Mouse (Mus musculus): ENCODE measurements at regions not wholly inside any gene's neighbourhood (a gene's known extent, or its start where the extent isn't known, plus 50 kb on each side); places are given as distances from the start of the nearest gene placed in this dataset.

GRCm38 (mm10) chr9:122064937-122065673, 52.0 kb upstream of the Snrk start:
- no peaks in the 10 kb centered on the region for H3K27me3 ChIP-seq (ENCODE audit: control insufficient read depth, insufficient read depth, low read length)
- H3K4me3 ChIP-seq (ENCODE audit: control insufficient read depth in 1 of 2, insufficient read depth in 1 of 2, low read depth in 1 of 2, low read length in 2 of 2): no peak overlapping the region
- no peaks in the 10 kb centered on the region for H3K9me3 ChIP-seq (ENCODE audit: control insufficient read depth, low read length)
- peak; percentile 87 for ATAC-seq (ENCODE audit: insufficient number of reproducible peaks, insufficient read depth, low FRiP score, low read depth)
- H3K4me1 ChIP-seq (ENCODE audit: control insufficient read depth in 2 of 2, insufficient read depth in 2 of 2, low read length in 2 of 2): peaks cover 0 to 4% of the 10 kb centered on the region in 2 experiments; a peak in 1 of 4 replicates
- no peak overlapping the region for H3K9ac ChIP-seq (ENCODE audit: low read length)
- 56% methylated on average over 13 of the region's 13 CpGs for WGBS
- no peaks in the 10 kb centered on the region for H3K36me3 ChIP-seq (ENCODE audit: control insufficient read depth, insufficient read depth, low read length)
- peak overlapping the region; percentile 53 to 55 for H3K27ac ChIP-seq (replicated peaks in 1 of 2; ENCODE audit: control insufficient read depth in 1 of 2, insufficient read depth in 1 of 2, low read depth in 2 of 2, low read length in 2 of 2)
- no peak overlapping the region for H3K4me2 ChIP-seq (ENCODE audit: low read length)

DNA sequence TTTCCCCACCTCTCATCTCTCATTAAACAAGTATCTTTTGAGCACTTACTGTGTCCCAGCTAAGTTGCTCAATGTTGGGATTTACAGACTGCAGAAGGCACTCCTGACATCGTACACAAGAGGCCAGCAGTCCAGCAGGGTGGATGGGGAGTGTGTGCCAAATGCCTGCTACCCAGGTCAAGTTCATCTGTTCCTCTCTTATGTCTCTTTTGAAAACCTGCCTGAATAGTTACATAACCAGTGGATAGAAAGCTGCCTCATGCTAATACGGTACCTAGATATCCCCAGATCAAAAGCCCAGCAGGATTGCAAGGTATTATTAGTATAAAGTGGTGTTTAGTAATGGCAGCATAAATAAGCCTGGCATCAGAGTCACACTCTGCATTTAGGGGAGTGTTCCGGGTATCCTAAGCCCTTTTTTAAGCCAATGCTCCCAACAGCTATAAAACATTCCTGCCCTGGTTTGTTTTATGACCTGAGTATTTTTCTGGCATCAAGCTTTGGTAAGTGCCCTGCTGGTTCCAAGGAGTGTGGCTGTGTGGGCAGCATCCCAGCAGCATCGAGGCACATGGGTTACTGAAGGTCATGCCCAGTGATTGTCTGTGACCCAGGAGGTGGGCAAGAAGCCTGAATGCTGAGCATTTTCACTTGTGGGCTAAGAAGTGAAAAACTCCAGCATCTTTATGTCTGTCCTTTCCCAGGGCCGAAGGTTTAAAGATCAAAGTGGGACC, 59.1 kb upstream of the Pomgnt2 start:
- Histone ChIP-seq H3K4me1 (ENCODE audit: control insufficient read depth in 2 of 2, insufficient read depth in 2 of 2, low read length in 2 of 2) (peaks cover 4 to 8% of the 10 kb centered on the region in 2 experiments; a peak in 1 of 4 replicates), H3K36me3 (ENCODE audit: control insufficient read depth, insufficient read depth, low read length) (no peaks in the 10 kb centered on the region), H3K4me2 (ENCODE audit: low read length) (no peak overlapping the region), H3K27ac (replicated peaks in 1 of 2; ENCODE audit: control insufficient read depth in 1 of 2, insufficient read depth in 1 of 2, low read depth in 2 of 2, low read length in 2 of 2) (no peak overlapping the region), H3K27me3 (ENCODE audit: control insufficient read depth, insufficient read depth, low read length) (no peaks in the 10 kb centered on the region), H3K9me3 (ENCODE audit: control insufficient read depth, low read length) (no peaks in the 10 kb centered on the region), H3K4me3 (ENCODE audit: control insufficient read depth in 1 of 2, insufficient read depth in 1 of 2, low read depth in 1 of 2, low read length in 2 of 2) (no peak overlapping the region), H3K9ac (ENCODE audit: low read length) (no peak overlapping the region)
- 82% methylated on average over 5 of the region's 5 CpGs for WGBS
- no peak for ATAC-seq (ENCODE audit: insufficient number of reproducible peaks, insufficient read depth, low FRiP score, low read depth)

DNA sequence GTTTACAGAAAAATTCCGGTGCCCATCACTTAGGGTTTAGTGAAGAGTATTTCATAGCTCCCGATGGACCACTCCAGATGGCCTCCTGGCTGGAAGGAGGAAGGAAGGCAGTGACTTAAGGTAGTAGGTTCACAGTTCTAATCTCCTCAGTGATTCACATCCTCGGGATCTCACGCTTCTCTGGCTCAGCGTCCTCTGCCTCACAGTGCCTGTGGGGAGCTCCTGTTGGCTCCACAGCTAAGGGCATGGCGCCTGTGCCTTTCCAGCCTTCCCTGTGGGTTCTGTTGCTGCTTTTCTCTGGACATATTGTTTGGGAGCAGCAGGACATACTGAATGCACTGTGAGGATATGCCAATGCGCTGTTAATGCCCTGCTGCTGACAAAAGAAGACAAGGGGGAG, 54.8 kb upstream of the Pomgnt2 start:
- Histone ChIP-seq H3K4me1 (ENCODE audit: control insufficient read depth in 2 of 2, insufficient read depth in 2 of 2, low read length in 2 of 2) (peaks cover 16 to 28% of the 10 kb centered on the region in 2 experiments), H3K9ac (ENCODE audit: low read length) (no peak overlapping the region), H3K9me3 (ENCODE audit: control insufficient read depth, low read length) (no peaks in the 10 kb centered on the region), H3K27me3 (ENCODE audit: control insufficient read depth, insufficient read depth, low read length) (no peaks in the 10 kb centered on the region), H3K36me3 (ENCODE audit: control insufficient read depth, insufficient read depth, low read length) (no peaks in the 10 kb centered on the region), H3K4me3 (ENCODE audit: control insufficient read depth in 1 of 2, insufficient read depth in 1 of 2, low read depth in 1 of 2, low read length in 2 of 2) (no peak overlapping the region), H3K4me2 (ENCODE audit: low read length) (no peak overlapping the region), H3K27ac (replicated peaks in 1 of 2; ENCODE audit: control insufficient read depth in 1 of 2, insufficient read depth in 1 of 2, low read depth in 2 of 2, low read length in 2 of 2) (no peak overlapping the region)
- 50% methylated on average over 7 of the region's 7 CpGs for WGBS
- ATAC-seq (ENCODE audit: insufficient number of reproducible peaks, insufficient read depth, low FRiP score, low read depth): no peak

DNA sequence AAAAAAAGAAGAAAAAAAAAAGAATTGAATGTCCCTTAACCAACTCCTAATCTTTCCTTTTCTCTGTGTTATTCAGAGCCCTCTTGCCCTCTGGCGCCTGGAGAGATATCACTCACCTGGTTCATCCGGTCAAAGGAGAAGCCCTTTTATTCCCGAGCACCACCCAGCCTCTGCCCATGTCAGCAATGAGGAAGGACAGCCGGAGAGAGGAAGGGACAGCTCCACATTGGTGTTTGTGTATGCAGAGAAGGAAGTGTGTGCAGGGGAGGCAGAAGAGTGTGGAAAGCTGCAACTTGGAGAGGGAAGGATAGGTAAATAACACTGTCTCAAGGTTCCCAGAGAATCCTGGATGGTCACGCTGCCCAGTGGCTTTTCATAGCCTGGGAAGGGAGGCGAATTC, 54.2 kb upstream of the Pomgnt2 start:
- ATAC-seq (ENCODE audit: insufficient number of reproducible peaks, insufficient read depth, low FRiP score, low read depth): no peak
- 50% methylated on average over 6 of the region's 6 CpGs for WGBS
- no peak overlapping the region for H3K4me2 ChIP-seq (ENCODE audit: low read length)
- no peak overlapping the region for H3K27ac ChIP-seq (replicated peaks in 1 of 2; ENCODE audit: control insufficient read depth in 1 of 2, insufficient read depth in 1 of 2, low read depth in 2 of 2, low read length in 2 of 2)
- H3K4me1 ChIP-seq (ENCODE audit: control insufficient read depth in 2 of 2, insufficient read depth in 2 of 2, low read length in 2 of 2): peaks cover 16 to 28% of the 10 kb centered on the region in 2 experiments
- H3K9ac ChIP-seq (ENCODE audit: low read length): no peak overlapping the region
- H3K9me3 ChIP-seq (ENCODE audit: control insufficient read depth, low read length): no peaks in the 10 kb centered on the region
- H3K4me3 ChIP-seq (ENCODE audit: control insufficient read depth in 1 of 2, insufficient read depth in 1 of 2, low read depth in 1 of 2, low read length in 2 of 2): no peak overlapping the region
- no peaks in the 10 kb centered on the region for H3K36me3 ChIP-seq (ENCODE audit: control insufficient read depth, insufficient read depth, low read length)
- no peaks in the 10 kb centered on the region for H3K27me3 ChIP-seq (ENCODE audit: control insufficient read depth, insufficient read depth, low read length)

DNA sequence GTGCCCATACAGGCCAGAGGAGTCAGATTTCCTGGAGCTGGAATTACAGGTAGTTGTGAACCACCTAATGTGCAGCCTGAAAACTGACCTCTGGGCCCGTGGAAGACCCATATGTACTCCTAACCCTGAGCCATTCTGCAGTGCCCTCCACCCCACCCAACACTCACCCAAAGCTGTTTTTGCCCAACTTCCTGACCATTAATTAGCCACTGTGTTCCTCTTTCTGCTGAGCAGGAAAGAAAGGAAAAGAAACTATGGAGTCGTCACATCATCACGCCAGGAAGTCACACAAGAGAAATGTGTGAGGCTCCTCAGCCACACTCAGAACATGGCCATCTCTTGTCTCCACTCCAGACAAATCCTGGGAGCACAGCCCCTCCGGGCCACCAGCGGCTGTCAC, 52.1 kb upstream of the Pomgnt2 start:
- Histone ChIP-seq H3K4me1 (ENCODE audit: control insufficient read depth in 2 of 2, insufficient read depth in 2 of 2, low read length in 2 of 2) (peaks cover 16 to 28% of the 10 kb centered on the region in 2 experiments), H3K27me3 (ENCODE audit: control insufficient read depth, insufficient read depth, low read length) (no peaks in the 10 kb centered on the region), H3K36me3 (ENCODE audit: control insufficient read depth, insufficient read depth, low read length) (no peaks in the 10 kb centered on the region), H3K4me3 (ENCODE audit: control insufficient read depth in 1 of 2, insufficient read depth in 1 of 2, low read depth in 1 of 2, low read length in 2 of 2) (no peak overlapping the region), H3K4me2 (ENCODE audit: low read length) (no peak overlapping the region), H3K9me3 (ENCODE audit: control insufficient read depth, low read length) (no peaks in the 10 kb centered on the region), H3K27ac (replicated peaks in 1 of 2; ENCODE audit: control insufficient read depth in 1 of 2, insufficient read depth in 1 of 2, low read depth in 2 of 2, low read length in 2 of 2) (no peak overlapping the region), H3K9ac (ENCODE audit: low read length) (no peak overlapping the region)
- ATAC-seq (ENCODE audit: insufficient number of reproducible peaks, insufficient read depth, low FRiP score, low read depth): no peak
- 56% methylated on average over 5 of the region's 5 CpGs for WGBS

GRCm38 (mm10) chr9:122047962-122048625, 51.2 kb upstream of the Pomgnt2 start:
- ATAC-seq (ENCODE audit: insufficient number of reproducible peaks, insufficient read depth, low FRiP score, low read depth): no peak
- Histone ChIP-seq H3K4me1 (ENCODE audit: control insufficient read depth in 2 of 2, insufficient read depth in 2 of 2, low read length in 2 of 2) (peaks cover 16 to 28% of the 10 kb centered on the region in 2 experiments), H3K9me3 (ENCODE audit: control insufficient read depth, low read length) (no peaks in the 10 kb centered on the region), H3K4me2 (ENCODE audit: low read length) (0 out of 2 replicates have a peak overlapping the region, but pooled peaks have one; percentile 1), H3K4me3 (ENCODE audit: control insufficient read depth in 1 of 2, insufficient read depth in 1 of 2, low read depth in 1 of 2, low read length in 2 of 2) (no peak overlapping the region), H3K27ac (replicated peaks in 1 of 2; ENCODE audit: control insufficient read depth in 1 of 2, insufficient read depth in 1 of 2, low read depth in 2 of 2, low read length in 2 of 2) (peak overlapping the region; percentile 12 to 31; a peak in 1 of 4 replicates), H3K27me3 (ENCODE audit: control insufficient read depth, insufficient read depth, low read length) (no peaks in the 10 kb centered on the region; the same call in 1 of the 2 replicates), H3K36me3 (ENCODE audit: control insufficient read depth, insufficient read depth, low read length) (no peaks in the 10 kb centered on the region), H3K9ac (ENCODE audit: low read length) (no peak overlapping the region)
- 15% methylated on average over 8 of the region's 8 CpGs for WGBS
